Mouse (Mus musculus): ENCODE measurements at regions not wholly inside any gene's neighbourhood (a gene's known extent, or its start where the extent isn't known, plus 50 kb on each side); places are given as distances from the start of the nearest gene placed in this dataset.
A peak's percentile ranks its signal among the peaks of the same experiment; 100 is the strongest.

DNA sequence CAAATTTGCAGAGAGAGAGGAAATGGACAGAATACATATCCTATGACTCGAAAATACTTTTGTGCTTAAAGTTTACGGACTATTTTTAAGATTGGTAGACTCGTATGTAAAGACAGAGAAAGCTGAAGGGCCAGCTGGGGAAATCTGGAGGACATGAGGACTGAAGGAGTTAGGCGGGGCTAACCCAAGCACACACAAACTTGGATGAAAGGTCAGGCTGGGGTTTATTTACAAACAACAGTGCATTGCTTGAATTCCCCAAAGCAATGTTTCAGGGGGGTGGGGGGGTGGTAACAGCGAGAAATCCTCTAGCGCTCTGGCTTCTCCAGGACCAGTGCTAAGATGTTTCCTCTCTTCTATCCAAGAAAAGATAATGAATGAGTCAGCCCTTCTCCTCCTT is 68.3 kb downstream of the Ptger2 start:
- no peak for DNase-seq

GRCm38 (mm10) chr14:45061681-45062080 is 73.7 kb downstream of the Ptger2 start:
- peak; percentile 57 for DNase-seq

DNA sequence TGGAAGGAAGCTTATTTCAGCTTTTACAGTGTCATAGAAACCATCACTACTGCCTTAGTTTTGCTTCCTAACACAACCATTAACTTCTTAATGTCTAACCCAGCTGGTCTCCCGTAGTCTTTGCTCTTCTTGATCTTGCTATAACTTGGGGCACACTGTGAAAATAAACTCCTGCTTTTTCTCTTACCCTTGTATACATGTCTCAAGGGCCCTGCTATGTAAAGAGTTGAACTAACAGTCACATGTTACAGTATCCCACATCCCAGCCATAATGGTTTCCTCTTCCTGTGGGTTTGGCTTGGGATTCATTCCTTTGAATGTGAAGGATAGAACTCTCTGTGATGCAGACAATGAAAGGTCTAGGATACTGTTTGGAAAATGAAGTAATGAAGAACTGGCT is 76.5 kb downstream of the Ptger2 start:
- no peak for DNase-seq

GRCm38 (mm10) chr14:45069598-45070212 is 81.7 kb downstream of the Ptger2 start:
- DNase-seq = peak; percentile 73

GRCm38 (mm10) chr14:45074902-45075488 is 87.0 kb downstream of the Ptger2 start:
- peak; percentile 93 for DNase-seq

DNA sequence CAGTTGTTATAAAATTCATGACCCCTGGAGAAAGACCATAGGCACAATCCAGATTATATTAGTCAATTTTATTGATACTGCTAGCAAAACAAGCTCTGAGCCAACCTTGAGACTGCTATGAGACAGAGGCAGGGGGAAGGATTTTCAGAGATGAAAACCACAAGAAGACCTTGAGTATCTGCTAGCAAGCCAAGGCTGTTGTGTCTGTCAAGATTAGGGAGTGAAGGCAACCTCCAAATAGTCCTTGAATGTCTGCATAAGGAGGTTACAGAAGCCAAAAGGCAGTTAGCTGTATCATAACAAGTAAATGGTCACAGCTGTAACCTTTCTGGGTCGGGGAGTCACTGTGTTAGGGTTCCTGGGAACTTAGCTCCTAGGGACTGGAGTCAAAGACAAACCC is 89.2 kb downstream of the Ptger2 start:
- DNase-seq = no peak

GRCm38 (mm10) chr14:45079793-45080192 is 91.8 kb downstream of the Ptger2 start:
- peak; percentile 58 for DNase-seq

- DNase-seq = no peak
These were observed 92.2 kb downstream of the Ptger2 start for GRCm38 (mm10) chr14:45080231-45080630.

GRCm38 (mm10) chr14:45083058-45083457 is 95.1 kb downstream of the Ptger2 start:
- peak; percentile 70 for DNase-seq
